Mouse (Mus musculus): ENCODE data around the gene Pth2r. TPM values are rescaled to one million over a fixed set of nuclear protein-coding genes. Genes with fewer than 3 reads are reported as not detected.

Pth2r gene
- polyA plus RNA-seq, 1 experiment from 2014 or later = not detected

Other genes with a start within 250 kb of the Pth2r start
- gene Akr1cl, start 249.3 kb upstream of the Pth2r start, polyA plus RNA-seq (2015; fragmentation: Nextera tagmentation; extraction: Ambion mirVana) = not detected in 2 replicates
- gene Cryge, start 230.9 kb upstream of the Pth2r start, polyA plus RNA-seq (2015; fragmentation: Nextera tagmentation; extraction: Ambion mirVana) = not detected in 2 replicates
- not detected in 2 replicates for gene Crygd, start 218.6 kb upstream of the Pth2r start, polyA plus RNA-seq (2015; fragmentation: Nextera tagmentation; extraction: Ambion mirVana)
- not detected in 2 replicates for gene Crygc, start 208.4 kb upstream of the Pth2r start, polyA plus RNA-seq (2015; fragmentation: Nextera tagmentation; extraction: Ambion mirVana)
- not detected in 2 replicates for gene Crygb, start 199.8 kb upstream of the Pth2r start, polyA plus RNA-seq (2015; fragmentation: Nextera tagmentation; extraction: Ambion mirVana)
- gene Cryga, start 178.7 kb upstream of the Pth2r start, polyA plus RNA-seq (2015; fragmentation: Nextera tagmentation; extraction: Ambion mirVana) = not detected in 2 replicates
- gene Gm28845, start 162.5 kb upstream of the Pth2r start, polyA plus RNA-seq (2015; fragmentation: Nextera tagmentation; extraction: Ambion mirVana) = not detected in 2 replicates
- gene D630023F18Rik, start 158.8 kb upstream of the Pth2r start, polyA plus RNA-seq (2015; fragmentation: Nextera tagmentation; extraction: Ambion mirVana) = 0.29 and 0.45 TPM in 2 replicates
- gene Idh1, start 95.6 kb upstream of the Pth2r start, polyA plus RNA-seq (2015; fragmentation: Nextera tagmentation; extraction: Ambion mirVana) = 83.9 and 100 TPM in 2 replicates
- gene Pikfyve, start 95.4 kb upstream of the Pth2r start, polyA plus RNA-seq (2015; fragmentation: Nextera tagmentation; extraction: Ambion mirVana) = 4.1 and 6.1 TPM in 2 replicates

Data from liver, embryonic 13.5 days (tissue).